Mouse (Mus musculus) forebrain, postnatal 0 days (tissue): ENCODE results near the gene Dagla. TPM values are rescaled to one million over a fixed set of nuclear protein-coding genes. Genes with fewer than 3 reads are reported as not detected.

Experiments
- ATAC-seq: fragments of 200-750 bp; cut with Nextera tagmentation; 2 replicates; pipeline ENCODE4 v1.8.0; 2017; ENCODE audit warnings: mild to moderate bottlenecking, moderate library complexity
- DNase-seq: peaks from one replicate; pipeline ENCODE4 v3.0.0-alpha.2; 2015
- H3K27ac ChIP-seq: fragments of 300-500 bp; sonication (generic); 2 replicates; pipeline ENCODE4 v1.5.1; 2014; ENCODE audit warnings: low read depth, mild to moderate bottlenecking, antibody characterized with exemption, low read length, moderate library complexity, mixed read lengths
- H3K27me3 ChIP-seq: fragments of 300-500 bp; sonication (generic); 2 replicates; pipeline ENCODE4 v1.6.1; 2014; ENCODE audit warnings: mild to moderate bottlenecking, low read length, mixed read lengths; ENCODE audit not compliant: insufficient read depth
- H3K36me3 ChIP-seq: fragments of 300-500 bp; sonication (generic); 2 replicates; pipeline ENCODE4 v1.6.1; 2014; ENCODE audit warnings: mild to moderate bottlenecking, moderate library complexity; ENCODE audit not compliant: insufficient read depth
- H3K4me1 ChIP-seq: fragments of 300-500 bp; sonication (generic); 2 replicates; pipeline ENCODE4 v1.6.1; 2014; ENCODE audit warnings: antibody characterized with exemption; ENCODE audit not compliant: insufficient read depth
- H3K4me2 ChIP-seq: fragments of 300-500 bp; sonication (generic); 2 replicates; pipeline ENCODE4 v1.6.1; 2014; ENCODE audit warnings: low read depth, mild to moderate bottlenecking, moderate library complexity
- H3K4me3 ChIP-seq: fragments of 300-500 bp; sonication (generic); 2 replicates; pipeline ENCODE4 v1.5.1; 2014; ENCODE audit warnings: low read depth, low read length, mixed read lengths
- H3K9ac ChIP-seq: fragments of 300-500 bp; sonication (generic); 2 replicates; pipeline ENCODE4 v1.6.1; 2014; ENCODE audit warnings: mild to moderate bottlenecking
- H3K9me3 ChIP-seq: fragments of 300-500 bp; sonication (generic); 2 replicates; pipeline ENCODE4 v1.6.1; 2016; ENCODE audit warnings: low read length
- CTCF ChIP-seq: sonication (generic); IDR thresholded peaks from 2 replicates; pipeline ENCODE4 v1.5.1; 2016; ENCODE audit warnings: antibody characterized with exemption, control low read depth, low read depth
- WGBS: fragments of 180-500 bp; shearing (Covaris S2); extraction: QIAGEN DNeasy Blood & Tissue Kit; methylation state at CpG from one replicate; pipeline ENCODE4 v1.1.7; 2014; 5-methylcytosine and 5-hydroxymethylcytosine counted together
- polyA plus RNA-seq: library from polyadenylated mRNA; unstranded; fragments of >200 nt; fragmentation: Nextera tagmentation; extraction: Ambion mirVana; gene quantifications from 2 replicates; pipeline ENCODE4 v1.2.1, GENCODE M21; 2015
- total RNA-seq: library from RNA; depleted of rRNA; stranded (reverse); fragments of >200 nt; gene quantifications from 2 replicates; pipeline ENCODE4 v1.2.3, GENCODE M21; 2014

Gene Dagla
- total and polyA plus RNA-seq, 2 experiments from 2014 or later: 11.2 to 21.8 TPM

DNA sequence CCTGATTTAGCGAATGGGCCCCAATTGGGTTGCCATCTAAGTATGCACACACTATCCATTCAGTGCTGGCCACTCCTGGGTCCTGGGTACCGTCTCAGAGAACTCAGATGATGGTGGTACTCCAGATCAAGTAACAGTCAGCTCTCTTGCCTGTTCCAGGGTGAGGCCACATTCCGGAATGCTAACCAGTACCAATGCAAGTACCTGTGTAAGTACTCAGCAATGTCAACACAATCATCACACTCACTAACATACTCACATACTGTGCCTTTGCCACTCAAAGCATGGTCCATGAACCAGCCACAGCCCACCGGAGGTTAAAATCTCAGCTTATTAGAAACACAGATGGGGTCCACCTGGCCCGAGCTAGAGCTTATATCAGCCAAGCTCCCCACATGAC, 10.7 kb downstream of the Dagla start:
- no peak overlapping the region for H3K4me3 ChIP-seq
- H3K36me3 ChIP-seq: no peaks in the 10 kb centered on the region
- no peak overlapping the region for H3K9ac ChIP-seq
- H3K27ac ChIP-seq: peak overlapping the region; percentile 35; the same call in 1 of the 2 replicates
- H3K9me3 ChIP-seq: no peaks in the 10 kb centered on the region
- ATAC-seq (no peak), DNase-seq (no peak)
- H3K4me1 ChIP-seq: 0 out of 2 replicates have a peak, but pooled peaks cover 14% of the 10 kb centered on the region
- TF ChIP-seq CTCF: no peak
- no peaks in the 10 kb centered on the region for H3K27me3 ChIP-seq
- 83% methylated on average over 5 of the region's 5 CpGs for WGBS
- H3K4me2 ChIP-seq: no peak overlapping the region

DNA sequence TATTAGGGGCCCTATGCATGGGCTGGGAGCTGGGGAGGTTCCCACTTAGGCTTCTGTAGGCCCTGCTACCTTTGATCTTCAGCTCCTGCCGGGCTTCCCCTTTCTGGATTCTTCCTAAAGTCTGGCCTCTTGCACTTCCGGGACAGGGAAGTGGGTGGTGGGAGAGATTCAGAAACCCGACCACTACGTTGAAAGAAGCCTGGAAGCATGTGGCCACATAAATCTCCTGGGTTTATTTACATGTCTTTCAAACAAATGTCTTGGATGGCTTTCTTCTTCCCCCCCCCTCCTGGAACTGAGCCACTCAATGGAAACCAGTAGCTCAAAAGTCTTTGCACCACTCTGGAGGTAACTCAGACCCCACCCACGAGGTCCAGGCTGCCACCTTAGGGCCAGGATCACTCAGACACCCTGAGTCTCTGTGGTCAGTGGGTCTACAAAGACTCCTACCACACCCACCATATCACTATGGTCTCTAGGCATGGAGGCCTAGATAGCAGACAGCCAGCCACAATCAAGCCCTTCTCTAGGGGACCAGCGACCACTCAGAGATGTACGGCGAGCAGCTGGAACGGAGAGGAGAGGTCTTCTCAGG, 12.7 kb downstream of the Dagla start:
- 84% methylated on average over 9 of the region's 9 CpGs for WGBS
- H3K27me3 ChIP-seq: no peaks in the 10 kb centered on the region

DNA sequence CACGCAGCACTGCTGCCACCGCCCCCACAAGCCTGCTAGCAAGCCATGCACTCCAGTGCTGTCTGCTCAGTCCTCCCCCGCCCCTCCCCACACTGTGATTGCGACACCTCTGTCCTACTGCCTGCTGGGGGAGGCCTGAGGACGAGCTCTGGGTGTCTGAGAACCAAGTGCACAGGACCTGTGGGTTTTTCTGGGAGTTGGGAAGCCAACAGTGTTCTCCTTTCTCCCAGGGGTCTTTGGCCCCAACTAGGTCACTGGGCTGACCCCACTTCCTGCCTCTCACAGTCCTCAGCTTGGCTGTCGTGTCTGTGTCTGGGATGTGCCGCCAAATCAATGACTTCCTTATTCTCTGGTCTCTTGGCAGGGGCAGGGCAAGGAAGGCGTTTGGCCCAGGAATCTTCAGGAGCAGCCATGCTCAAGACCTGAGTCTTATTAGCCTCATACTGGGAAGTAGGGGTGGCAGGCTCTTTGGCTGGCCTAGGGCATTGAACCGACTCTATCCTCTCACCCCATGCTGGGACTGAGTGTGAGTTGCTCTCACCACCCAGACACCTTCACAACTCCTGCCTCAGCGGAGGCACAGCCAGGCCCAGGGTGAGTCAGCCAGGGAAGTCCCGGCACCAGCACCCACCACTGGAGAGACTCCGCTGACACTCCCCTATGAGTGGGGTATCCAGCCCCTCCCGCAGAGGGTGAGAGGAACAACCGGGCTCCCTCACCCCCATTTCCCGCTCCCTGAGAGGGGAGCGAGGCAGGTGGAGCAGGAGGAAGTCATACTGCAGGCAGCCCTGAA, 14.3 kb downstream of the Dagla start:
- H3K4me2 ChIP-seq: no peak overlapping the region
- no peaks in the 10 kb centered on the region for H3K27me3 ChIP-seq
- H3K4me3 ChIP-seq: no peak overlapping the region
- no peak for TF ChIP-seq CTCF
- no peaks in the 10 kb centered on the region for H3K36me3 ChIP-seq
- no peak overlapping the region for H3K27ac ChIP-seq
- peaks cover 13% of the 10 kb centered on the region; the same call in 1 of the 2 replicates for H3K4me1 ChIP-seq
- ATAC-seq (no peak; the same call in 1 of the 2 replicates), DNase-seq (no peak)
- WGBS: 73% methylated on average over 16 of the region's 16 CpGs
- H3K9ac ChIP-seq: no peak overlapping the region
- H3K9me3 ChIP-seq: no peaks in the 10 kb centered on the region

More for the DNA sequence above, 12.7 kb downstream of the Dagla start:
- H3K4me3 ChIP-seq: no peak overlapping the region
- TF ChIP-seq CTCF: no peak
- ATAC-seq: no peak
- no peak for DNase-seq
- H3K36me3 ChIP-seq: no peaks in the 10 kb centered on the region
- H3K27ac ChIP-seq: no peak overlapping the region
- H3K4me2 ChIP-seq: no peak overlapping the region
- H3K9ac ChIP-seq: no peak overlapping the region
- H3K9me3 ChIP-seq: no peaks in the 10 kb centered on the region
- peaks cover 20% of the 10 kb centered on the region; the same call in 1 of the 2 replicates for H3K4me1 ChIP-seq

DNA sequence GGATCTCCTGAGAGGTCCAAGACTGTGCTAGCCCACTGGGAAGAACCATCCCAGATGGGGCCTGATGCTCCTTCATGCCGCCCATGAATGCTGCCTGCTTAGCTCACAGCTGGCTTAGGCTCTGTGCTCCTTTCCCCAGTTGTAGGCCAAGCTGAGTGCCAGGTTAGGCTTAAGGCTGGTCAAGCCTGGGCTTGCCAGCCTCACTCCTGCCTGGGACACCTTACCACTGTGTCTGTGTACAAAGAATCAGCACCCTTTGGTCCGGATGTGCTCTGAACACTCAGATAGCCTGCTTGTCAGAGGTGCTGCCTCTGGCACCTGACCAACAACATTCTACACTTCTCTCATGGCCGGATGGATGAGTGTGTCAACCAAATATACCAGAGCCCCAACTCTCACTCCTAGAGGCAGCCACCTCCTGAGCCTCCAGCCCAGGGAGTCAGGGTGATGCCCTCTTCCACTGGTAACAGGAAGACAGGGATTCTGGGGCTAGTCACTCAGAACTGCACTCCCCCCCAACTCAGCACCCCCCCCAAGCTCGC, 15.0 kb downstream of the Dagla start:
- ATAC-seq: no peak; the same call in 1 of the 2 replicates
- TF ChIP-seq CTCF: no peak
- Histone ChIP-seq H3K36me3 (no peaks in the 10 kb centered on the region), H3K27me3 (no peaks in the 10 kb centered on the region), H3K4me2 (no peak overlapping the region), H3K4me1 (peaks cover 12% of the 10 kb centered on the region; the same call in 1 of the 2 replicates), H3K4me3 (no peak overlapping the region), H3K9ac (no peak overlapping the region), H3K27ac (no peak overlapping the region), H3K9me3 (no peaks in the 10 kb centered on the region)
- 89% methylated on average over 4 of the region's 4 CpGs for WGBS
- no peak for DNase-seq

DNA sequence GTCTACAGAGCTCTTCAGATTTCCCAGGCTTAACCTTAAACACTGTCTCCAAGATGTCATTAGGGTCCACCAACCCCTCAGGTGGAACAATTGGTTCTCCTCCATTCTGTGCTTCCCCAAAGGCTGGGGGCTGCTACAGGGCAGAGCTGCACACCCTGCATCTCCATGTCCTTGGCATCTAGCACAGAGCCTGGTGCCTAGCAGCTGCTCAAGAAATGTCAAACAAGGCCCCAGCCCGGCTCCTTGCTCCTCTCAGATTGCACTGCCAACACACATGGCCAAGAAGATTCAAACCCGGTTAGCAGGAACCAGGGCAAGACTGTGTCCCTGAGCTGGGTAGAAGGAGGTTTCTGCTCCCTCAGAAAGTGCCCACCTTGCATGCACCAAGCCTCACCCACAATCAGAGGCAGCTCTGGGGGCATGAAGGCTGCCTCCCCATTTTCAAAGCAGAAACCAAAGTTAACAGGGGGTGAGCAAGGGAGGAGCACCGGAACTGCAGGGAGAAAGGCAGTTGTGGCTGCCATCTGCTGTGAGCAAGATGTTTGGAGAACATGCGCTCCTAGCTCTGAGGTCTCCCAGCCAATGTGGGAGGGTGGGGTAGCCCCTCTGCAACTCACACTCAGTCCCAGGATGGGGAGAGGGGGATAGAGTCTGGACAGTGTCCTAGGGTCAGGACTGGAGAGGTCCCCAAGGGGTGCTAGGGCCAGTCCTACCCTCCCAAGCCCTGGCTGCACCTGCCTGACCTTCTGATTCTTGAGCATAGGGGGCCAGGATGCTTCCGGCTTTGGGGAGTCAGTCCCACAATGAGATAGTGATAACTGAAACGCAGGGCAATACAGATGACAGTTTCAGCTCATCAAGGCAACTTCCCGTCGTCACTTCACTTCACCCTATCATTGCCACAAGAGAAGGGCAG, 16.3 kb downstream of the Dagla start:
- no peaks in the 10 kb centered on the region for H3K27me3 ChIP-seq
- 83% methylated on average over 8 of the region's 8 CpGs for WGBS
- H3K4me1 ChIP-seq: peaks cover 7% of the 10 kb centered on the region; the same call in 1 of the 2 replicates
- H3K4me2 ChIP-seq: no peak overlapping the region
- no peak overlapping the region for H3K27ac ChIP-seq
- no peaks in the 10 kb centered on the region for H3K36me3 ChIP-seq
- TF ChIP-seq CTCF: no peak
- no peaks in the 10 kb centered on the region for H3K9me3 ChIP-seq
- ATAC-seq: peak; percentile 57; the same call in 1 of the 2 replicates
- DNase-seq: no peak
- no peak overlapping the region for H3K9ac ChIP-seq
- no peak overlapping the region for H3K4me3 ChIP-seq

DNA sequence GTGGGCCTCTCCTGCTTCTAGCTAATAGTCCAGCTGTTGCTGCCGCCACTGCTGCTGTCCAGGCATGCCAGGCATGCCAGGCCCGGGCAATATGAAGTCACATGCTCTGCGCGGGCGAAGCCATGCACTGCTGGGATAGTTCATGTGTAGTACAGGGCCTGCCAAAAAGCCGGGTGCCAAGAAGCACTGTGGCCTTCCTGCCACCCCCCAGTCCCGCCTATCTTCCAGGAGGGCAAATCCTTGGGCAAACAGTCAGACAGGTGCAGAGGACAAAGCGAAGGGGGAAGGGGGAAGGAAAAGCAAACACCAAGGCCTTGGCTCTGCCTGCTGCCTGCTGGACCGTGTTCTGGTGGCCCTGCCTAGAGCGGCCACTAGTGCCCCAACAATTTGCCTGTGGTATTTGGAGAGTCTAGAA, 18.2 kb downstream of the Dagla start:
- no peak for DNase-seq
- Histone ChIP-seq H3K27ac (no peak overlapping the region), H3K9me3 (no peaks in the 10 kb centered on the region), H3K4me1 (peaks cover 7% of the 10 kb centered on the region; the same call in 1 of the 2 replicates), H3K4me2 (no peak overlapping the region), H3K27me3 (no peaks in the 10 kb centered on the region), H3K4me3 (no peak overlapping the region), H3K36me3 (no peaks in the 10 kb centered on the region), H3K9ac (no peak overlapping the region)
- ATAC-seq: no peak
- 86% methylated on average over 10 of the region's 10 CpGs for WGBS
- TF ChIP-seq CTCF: no peak
